Mouse (Mus musculus) hematopoietic multipotent progenitor cell, adult 10-12 weeks (in vitro differentiated cells): ENCODE results near the gene Lrrc28. TPM values are rescaled to one million over a fixed set of nuclear protein-coding genes. Genes with fewer than 3 reads are reported as not detected.

Experiments used
- polyA plus RNA-seq: library from polyadenylated mRNA; stranded (reverse); fragments of >175 nt; gene quantifications from 2 replicates; pipeline ENCODE4 v1.2.3, GENCODE M21; 2012; ENCODE audit warnings: low replicate concordance

The Lrrc28 gene
- 8.3 and 11.4 TPM in 2 replicates for polyA plus RNA-seq

GRCm38 (mm10) chr7:67644833-67645680 is at the start of gene Lrrc28:
Gene Lrrc28 (minus strand): TSS chr7:67645268.

GRCm38 (mm10) chr7:67647277-67647676 is 2.2 kb upstream of the Lrrc28 start, which contains the start of gene Ttc23:
Gene Ttc23 (plus strand): TSS chr7:67647410.

Other genes with a start within 250 kb of the Lrrc28 start
- 0.30 TPM in 1 of 2 replicates, not detected in the other for gene Ttc23, start 2.1 kb upstream of the Lrrc28 start, polyA plus RNA-seq
- gene Synm, start 114.5 kb upstream of the Lrrc28 start, polyA plus RNA-seq, result 0.07 and 0.20 TPM in 2 replicates